ENCODE assay signal across 5 mouse cellular contexts in genomic region chr5:43390997-43391396, GRCm38 (mm10).
"Had no signal": no experiment of that assay in that cellular context is flagged by ENCODE, and none has a peak within 500 bp of the region (broad histone marks: within the 10 kb centered on the region; RNA-seq: fewer than 3 reads in every experiment).

No protein-coding gene starts in this region.

- DNase-seq: thymus, adult 18-20 months; thymus, postnatal 36 days had no signal

- H3K9me3 ChIP-seq: liver, embryonic 13.5 days had no signal

- H3K36me3 ChIP-seq: liver, embryonic 13.5 days had no signal

- H3K27me3 ChIP-seq: liver, embryonic 13.5 days had no signal

- H3K9ac ChIP-seq: liver, embryonic 13.5 days had no signal

- H3K4me3 ChIP-seq: left cerebral cortex, adult 2 months; liver, embryonic 13.5 days had no signal

- H3K4me1 ChIP-seq: liver, embryonic 13.5 days had no signal

- H3K27ac ChIP-seq: left cerebral cortex, adult 2 months; liver, embryonic 13.5 days had no signal

- H3K4me2 ChIP-seq: liver, embryonic 13.5 days; midbrain, embryonic 11.5 days had no signal
